Mouse (Mus musculus) testis, postnatal 14 days (tissue): Measurements from ENCODE around the gene Snx14.

Experiments used
- DNase-seq: peaks from one replicate; pipeline ENCODE4 v3.0.0; 2021; ENCODE audit warnings: low spot score

Gene Snx14

DNA sequence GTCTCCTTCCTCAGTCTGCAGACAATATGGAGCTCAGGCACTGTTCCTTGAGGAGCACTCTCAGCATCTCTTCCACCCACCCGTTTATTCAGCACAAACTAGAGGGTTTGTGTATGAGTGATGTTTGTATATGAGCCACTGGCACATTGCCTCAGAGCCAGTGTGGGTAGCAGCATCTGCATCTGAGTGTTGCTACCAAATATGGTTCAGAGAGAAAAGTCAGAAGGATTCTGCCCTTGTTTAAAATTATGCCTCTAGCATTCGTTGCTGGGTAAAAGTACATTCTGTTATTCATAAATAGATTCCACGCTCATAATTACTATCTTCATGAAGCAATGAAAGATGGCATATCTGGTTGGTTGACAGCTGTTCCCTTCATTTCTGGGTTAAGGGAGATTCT lies 96.1 kb downstream of the Snx14 start:
- DNase-seq = no peak

DNA sequence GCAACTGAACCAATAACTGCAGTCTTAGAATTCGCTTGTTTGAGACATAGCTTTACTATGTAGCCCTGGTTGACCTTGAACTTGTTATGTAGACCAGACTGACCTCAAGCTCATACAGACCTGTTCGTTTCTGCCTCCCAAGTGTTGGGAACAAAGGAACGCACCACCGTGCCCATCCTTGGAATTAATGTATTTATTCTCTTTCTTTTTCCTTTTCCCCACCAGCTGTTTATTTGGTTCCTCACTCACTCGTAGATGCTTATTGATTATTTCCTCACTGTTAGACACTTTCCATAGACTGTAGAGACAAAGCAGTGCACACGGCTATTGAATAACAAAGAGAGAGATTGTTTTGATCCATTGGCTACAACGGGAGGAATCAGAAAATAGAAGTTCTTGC lies 96.5 kb downstream of the Snx14 start:
- no peak for DNase-seq

DNA sequence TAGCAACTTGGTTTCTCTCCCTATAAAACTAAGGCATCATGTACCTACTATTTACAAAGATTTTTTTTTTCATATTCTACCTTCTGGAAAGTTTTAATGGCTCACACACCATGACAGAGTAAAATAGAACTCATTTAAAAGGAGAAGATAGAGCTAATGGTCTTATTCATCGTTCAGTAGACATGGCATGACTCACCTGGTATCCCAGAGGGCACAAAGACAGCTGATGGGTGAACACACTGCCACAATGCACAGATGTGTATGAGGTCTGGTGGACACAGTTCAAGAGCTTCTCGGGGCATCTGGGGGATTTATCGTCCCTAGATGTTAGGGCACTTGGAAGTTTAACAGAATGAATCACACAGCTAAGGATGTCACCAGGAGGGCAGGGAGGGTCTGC lies 97.9 kb downstream of the Snx14 start:
- no peak for DNase-seq

DNA sequence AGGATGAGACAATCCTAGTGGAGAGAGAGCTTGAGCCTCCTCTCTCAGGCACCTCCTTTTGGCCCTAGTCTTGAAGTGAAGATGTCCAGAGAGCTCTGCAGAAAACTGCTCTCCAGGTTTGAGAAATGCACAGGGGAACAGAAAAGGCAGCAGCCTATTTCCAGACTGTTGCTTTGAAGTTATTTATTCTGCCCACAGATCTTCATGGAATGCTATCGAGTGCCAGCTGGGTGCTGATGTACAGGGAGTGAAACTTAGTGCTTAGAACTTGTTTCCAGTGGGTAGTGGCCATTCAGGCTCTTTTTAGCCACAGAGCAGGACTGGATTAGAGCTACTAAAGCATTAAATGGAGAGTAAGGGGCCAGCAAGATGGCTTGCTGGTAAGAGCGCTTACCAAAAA lies 102.9 kb downstream of the Snx14 start:
- no peak for DNase-seq

DNA sequence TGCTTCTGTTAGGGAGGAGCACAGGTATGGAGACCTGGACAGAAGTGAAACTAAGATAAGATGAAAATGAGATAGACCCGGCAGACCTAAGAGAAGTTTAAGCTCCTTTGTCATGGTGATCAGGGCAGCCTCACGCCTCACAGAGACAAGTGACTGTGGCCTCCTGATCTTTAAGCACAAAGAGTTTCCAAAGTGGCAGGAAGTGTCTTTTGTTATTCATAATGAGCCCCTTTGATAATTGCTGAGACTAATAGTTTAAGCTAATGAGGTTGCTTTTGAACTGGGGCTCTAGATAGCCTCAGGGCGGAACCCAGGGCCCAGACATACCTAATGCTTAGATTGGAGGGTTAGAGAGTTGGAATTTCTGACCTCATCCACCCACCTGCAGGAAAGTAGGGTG lies 106.3 kb downstream of the Snx14 start:
- DNase-seq = no peak

DNA sequence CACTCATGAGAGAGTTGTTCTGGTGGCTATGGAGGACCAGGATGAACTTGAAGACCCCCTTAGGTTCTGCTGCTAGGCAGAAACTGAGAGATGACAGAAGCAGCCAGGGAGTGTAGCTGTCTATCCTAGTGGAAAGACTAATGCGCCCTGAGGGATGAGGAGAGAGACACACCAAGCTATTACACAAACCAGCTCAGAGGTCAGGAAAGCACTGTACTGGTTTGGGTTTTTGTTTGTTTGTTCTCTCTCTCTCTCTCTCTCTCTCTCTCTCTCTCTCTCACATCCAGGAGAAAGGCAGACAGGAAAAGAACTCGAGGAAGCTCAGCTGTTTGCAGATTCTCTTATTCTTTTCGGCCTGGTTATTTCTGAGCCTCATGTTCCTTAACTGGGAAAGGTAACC lies 108.4 kb downstream of the Snx14 start:
- DNase-seq = no peak

DNA sequence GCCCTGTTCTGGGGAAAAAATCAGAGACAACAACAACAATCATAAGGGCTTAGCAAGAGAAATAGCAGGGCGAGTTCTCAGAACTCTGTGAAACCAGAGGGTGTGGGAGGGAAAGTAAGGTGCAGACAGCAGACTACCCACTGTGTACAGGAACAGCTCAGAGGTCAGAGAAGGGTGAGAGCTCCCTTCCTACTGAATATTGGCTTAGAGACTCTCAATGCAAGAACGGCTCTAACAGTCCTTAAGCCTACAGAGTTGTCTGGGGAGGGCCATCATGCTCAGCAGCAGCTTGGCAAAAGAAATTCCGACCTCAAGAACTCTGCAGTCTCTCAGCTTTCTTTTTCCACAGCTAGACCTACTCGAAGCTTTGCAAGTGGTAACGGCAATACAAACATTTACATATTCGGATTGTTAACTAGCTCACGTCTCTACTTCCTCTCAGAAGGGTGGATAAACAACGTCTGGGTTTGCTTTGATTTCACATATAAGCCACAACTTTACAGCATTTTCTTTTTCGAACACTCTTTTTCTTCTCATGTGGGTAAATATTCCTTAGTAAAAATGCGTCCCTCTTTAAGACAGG lies 109.5 kb downstream of the Snx14 start:
- DNase-seq = no peak

DNA sequence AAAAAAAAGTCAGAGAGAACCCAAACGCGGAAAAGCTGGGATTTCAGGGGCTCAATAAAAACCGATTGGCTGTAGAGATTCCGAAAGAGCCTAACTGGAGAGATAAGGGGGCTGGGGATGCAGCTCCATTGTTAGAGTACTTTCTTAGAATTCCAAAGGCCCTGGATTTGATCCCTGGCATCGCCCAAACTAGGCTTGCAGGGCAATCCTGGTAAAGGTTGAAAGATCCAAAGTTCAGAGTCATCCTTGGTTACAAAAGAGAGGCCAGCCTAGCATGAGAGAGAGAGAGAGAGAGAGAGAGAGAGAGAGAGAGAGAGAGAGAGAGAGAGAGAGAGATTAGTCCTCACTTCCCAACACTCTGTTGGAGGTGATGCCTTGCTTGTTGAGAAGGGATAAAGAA lies 110.1 kb downstream of the Snx14 start:
- DNase-seq = no peak

DNA sequence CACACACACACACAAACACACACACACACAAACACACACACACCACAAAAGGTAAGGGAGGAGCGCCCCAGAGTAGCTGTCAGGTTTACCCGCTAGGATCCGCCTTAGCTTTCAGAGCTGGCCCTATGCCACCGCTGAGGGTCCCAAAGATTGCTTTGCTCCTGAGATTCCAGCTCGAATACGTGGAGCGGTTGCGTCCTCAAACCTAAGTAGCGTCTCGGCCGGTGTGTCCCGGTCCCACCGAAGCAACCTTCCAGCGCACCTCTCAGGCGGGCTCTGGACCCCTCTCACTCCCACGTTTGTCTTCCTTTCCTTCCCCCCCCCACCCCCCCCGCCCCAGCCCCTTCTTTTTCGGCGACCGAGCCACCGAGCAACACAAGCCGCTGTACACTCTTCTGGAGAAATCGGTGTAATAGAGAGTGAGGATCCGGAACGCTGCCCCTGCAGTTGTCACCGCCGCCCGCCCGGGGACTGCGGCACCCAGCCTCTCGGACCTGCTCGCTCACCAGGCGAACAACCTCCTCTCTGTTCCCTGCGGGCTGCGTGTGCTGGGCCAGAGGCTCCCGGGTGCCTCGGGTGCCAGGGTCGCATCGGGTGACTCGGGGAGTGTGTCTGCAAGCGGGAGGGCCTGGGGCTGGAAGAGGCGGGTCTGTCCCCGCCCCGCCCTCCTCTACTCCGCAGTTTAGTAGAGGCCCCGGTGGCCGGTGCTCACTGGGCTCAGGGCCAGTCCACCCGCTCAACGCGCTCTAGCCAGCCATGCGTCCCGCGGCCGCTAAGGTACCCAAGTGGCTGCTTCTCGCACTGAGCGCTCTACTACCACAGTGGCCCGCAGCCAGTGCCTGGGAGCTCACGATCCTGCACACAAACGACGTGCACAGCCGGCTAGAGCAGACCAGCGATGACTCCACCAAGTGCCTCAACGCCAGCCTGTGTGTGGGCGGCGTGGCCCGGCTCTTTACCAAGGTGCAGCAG lies 111.5 kb downstream of the Snx14 start, which contains the start of gene Nt5e:
Gene Nt5e, plus strand, starts transcription at position 268 of the 972 bp plus-strand sequence.
- peak; percentile 74 for DNase-seq
